Mouse (Mus musculus): ENCODE measurements around the gene Ece1. TPM values are rescaled to one million over a fixed set of nuclear protein-coding genes. Genes with fewer than 3 reads are reported as not detected.

The Ece1 gene
- total and polyA plus RNA-seq, 2 experiments from 2014 or later = 23.0 to 40.0 TPM

DNA sequence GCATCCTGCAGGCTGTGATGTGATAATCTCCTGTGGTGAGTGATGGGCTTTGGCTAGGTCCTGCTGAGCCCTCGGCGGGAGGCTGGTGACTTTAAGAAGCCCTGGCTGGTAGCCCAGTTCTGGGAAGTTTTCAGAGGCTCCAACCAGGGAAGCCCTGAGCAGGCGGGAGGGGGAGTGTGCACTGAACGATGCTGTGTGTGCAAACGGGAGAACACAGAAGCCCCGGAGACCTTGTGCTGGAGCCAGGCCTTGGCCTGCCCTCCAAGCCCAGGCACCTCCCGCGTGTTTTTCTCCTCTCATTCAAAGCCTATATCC lies 35.2 kb downstream of the Ece1 start:
- Histone ChIP-seq H3K27me3 (ENCODE audit: insufficient read depth, low read length) (no peaks in the 10 kb centered on the region), H3K4me2 (ENCODE audit: low read depth, low read length) (0 out of 2 replicates have a peak overlapping the region, but pooled peaks have one; percentile 3), H3K9ac (replicated peaks; ENCODE audit: low read length) (peak overlapping the region; percentile 28; the same call in 1 of the 2 replicates), H3K4me3 (ENCODE audit: low read length) (no peak overlapping the region), H3K9me3 (ENCODE audit: low read length) (no peaks in the 10 kb centered on the region), H3K36me3 (ENCODE audit: insufficient read depth, low read length) (no peaks in the 10 kb centered on the region), H3K27ac (peak overlapping the region; percentile 75), H3K4me1 (ENCODE audit: insufficient read depth, low read length) (peaks cover 38% of the 10 kb centered on the region)
- DNase-seq (ENCODE audit: low spot score) (peak; percentile 92), ATAC-seq (peak; percentile 56)
- WGBS = 10% methylated on average over 8 of the region's 8 CpGs
- no peak for TF ChIP-seq CTCF (IDR thresholded peaks at IDR 0.05; ENCODE audit: low read depth)

DNA sequence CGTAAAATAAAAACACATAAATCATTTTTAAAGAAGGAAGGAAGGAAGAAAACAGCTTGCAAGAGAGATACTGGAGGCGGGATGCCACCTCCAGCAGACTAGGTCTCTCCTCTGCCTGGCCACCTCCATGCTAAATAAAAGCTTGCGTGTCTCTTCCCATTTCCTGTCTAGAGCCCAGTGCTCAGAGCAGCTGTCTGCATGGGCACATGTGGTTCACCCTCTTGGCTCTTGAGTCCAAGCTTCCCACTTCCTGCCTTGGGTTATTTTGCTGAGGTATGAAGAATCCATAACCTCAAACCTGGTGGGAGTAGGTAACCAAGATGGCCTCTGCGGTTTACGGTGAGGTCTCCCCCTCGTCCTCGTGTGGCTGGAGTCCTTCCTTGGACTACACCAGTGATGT lies 36.5 kb downstream of the Ece1 start:
- no peaks in the 10 kb centered on the region for H3K9me3 ChIP-seq (ENCODE audit: low read length)
- H3K36me3 ChIP-seq (ENCODE audit: insufficient read depth, low read length) = no peaks in the 10 kb centered on the region
- no peak for TF ChIP-seq CTCF (IDR thresholded peaks at IDR 0.05; ENCODE audit: low read depth)
- no peak overlapping the region for H3K4me2 ChIP-seq (ENCODE audit: low read depth, low read length)
- no peaks in the 10 kb centered on the region for H3K27me3 ChIP-seq (ENCODE audit: insufficient read depth, low read length)
- ATAC-seq = no peak
- DNase-seq (ENCODE audit: low spot score) = no peak
- H3K4me3 ChIP-seq (ENCODE audit: low read length) = no peak overlapping the region
- H3K27ac ChIP-seq = no peak overlapping the region
- no peak overlapping the region for H3K9ac ChIP-seq (replicated peaks; ENCODE audit: low read length)
- H3K4me1 ChIP-seq (ENCODE audit: insufficient read depth, low read length) = peaks cover 31% of the 10 kb centered on the region
- 89% methylated on average over 7 of the region's 7 CpGs for WGBS

DNA sequence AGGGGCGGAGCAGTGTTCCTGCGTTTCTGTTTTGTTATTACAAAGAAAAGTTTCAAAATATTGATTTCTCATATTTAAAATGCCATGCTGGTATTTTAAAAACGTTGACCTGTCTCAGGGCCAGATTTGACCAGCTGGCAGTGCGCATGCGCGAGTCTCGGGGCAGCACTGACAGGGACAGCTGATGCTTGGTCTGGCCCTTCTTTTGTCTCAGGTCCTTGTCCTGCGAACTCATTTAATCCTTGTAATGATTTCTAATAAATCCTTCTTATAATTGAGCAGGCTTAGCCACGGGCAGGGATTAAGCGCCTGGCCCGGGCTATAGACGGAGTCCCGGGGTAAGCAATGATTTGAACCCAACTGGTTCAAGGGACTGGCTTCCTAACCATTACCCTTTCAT lies 40.2 kb downstream of the Ece1 start:
- no peaks in the 10 kb centered on the region for H3K36me3 ChIP-seq (ENCODE audit: insufficient read depth, low read length)
- DNase-seq (ENCODE audit: low spot score) (no peak), ATAC-seq (no peak)
- no peak overlapping the region for H3K4me3 ChIP-seq (ENCODE audit: low read length)
- no peak overlapping the region for H3K9ac ChIP-seq (replicated peaks; ENCODE audit: low read length)
- H3K27me3 ChIP-seq (ENCODE audit: insufficient read depth, low read length) = no peaks in the 10 kb centered on the region
- peaks cover 13% of the 10 kb centered on the region for H3K4me1 ChIP-seq (ENCODE audit: insufficient read depth, low read length)
- H3K27ac ChIP-seq = no peak overlapping the region
- WGBS = 50% methylated on average over 13 of the region's 13 CpGs
- H3K9me3 ChIP-seq (ENCODE audit: low read length) = no peaks in the 10 kb centered on the region
- H3K4me2 ChIP-seq (ENCODE audit: low read depth, low read length) = no peak overlapping the region
- TF ChIP-seq CTCF (IDR thresholded peaks at IDR 0.05; ENCODE audit: low read depth) = no peak

DNA sequence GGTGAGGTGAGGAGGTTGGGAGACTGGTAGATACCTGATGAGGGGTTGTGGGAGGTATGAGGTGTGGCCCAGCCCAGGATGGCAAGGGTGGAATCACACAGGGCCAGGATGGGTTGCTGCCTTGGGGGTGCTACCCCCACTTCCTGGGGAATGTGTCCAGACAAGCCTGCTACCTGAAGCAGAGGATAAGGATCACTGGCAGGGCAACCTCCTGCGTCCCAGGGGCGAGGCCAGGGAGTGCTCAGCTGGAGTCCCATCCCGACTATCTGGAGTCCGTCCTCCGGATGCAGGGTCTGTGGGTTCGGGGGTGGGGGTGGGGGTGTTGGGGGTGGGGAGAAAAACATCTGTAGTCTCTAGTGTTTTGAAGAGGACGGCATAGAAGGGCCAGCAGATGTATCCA lies 40.8 kb downstream of the Ece1 start:
- Histone ChIP-seq H3K36me3 (ENCODE audit: insufficient read depth, low read length) (no peaks in the 10 kb centered on the region), H3K27ac (no peak overlapping the region), H3K4me1 (ENCODE audit: insufficient read depth, low read length) (peaks cover 7% of the 10 kb centered on the region; the same call in 1 of the 2 replicates), H3K4me3 (ENCODE audit: low read length) (no peak overlapping the region), H3K9me3 (ENCODE audit: low read length) (no peaks in the 10 kb centered on the region), H3K9ac (replicated peaks; ENCODE audit: low read length) (no peak overlapping the region), H3K27me3 (ENCODE audit: insufficient read depth, low read length) (no peaks in the 10 kb centered on the region), H3K4me2 (ENCODE audit: low read depth, low read length) (no peak overlapping the region)
- DNase-seq (ENCODE audit: low spot score) = no peak
- WGBS = 47% methylated on average over 7 of the region's 7 CpGs
- TF ChIP-seq CTCF (IDR thresholded peaks at IDR 0.05; ENCODE audit: low read depth) = no peak
- no peak for ATAC-seq

DNA sequence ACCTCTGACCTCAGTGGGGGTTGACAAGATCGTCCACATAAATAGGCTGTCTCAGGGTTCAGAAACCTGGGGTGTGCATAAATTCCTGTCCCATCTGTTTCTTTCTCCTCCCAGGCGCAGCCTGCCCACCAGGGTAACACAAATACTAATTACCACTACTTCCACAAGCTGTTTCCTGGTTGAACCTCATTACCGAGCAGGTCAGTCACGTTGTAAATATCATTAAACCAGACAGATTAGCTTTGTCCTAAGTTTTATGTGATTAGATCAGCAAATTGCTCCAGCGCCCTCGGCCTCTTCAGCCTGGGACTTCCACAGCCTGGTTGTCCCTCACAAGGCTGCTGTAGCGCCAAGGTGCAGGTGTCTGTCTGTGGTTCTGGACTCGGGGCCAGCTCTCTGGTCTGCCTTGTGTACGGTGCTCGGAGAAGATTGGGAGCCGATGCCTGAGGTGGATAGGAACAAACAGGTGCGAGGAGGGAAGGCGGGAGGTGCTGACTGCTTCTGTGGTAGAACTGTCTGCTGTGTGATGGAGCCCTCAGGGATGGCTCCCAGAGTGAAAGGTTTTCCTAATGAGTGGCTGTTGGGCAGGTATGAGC lies 43.0 kb downstream of the Ece1 start:
- H3K4me3 ChIP-seq (ENCODE audit: low read length) = no peak overlapping the region
- no peak for TF ChIP-seq CTCF (IDR thresholded peaks at IDR 0.05; ENCODE audit: low read depth)
- no peak for ATAC-seq
- 58% methylated on average over 13 of the region's 13 CpGs for WGBS
- H3K27ac ChIP-seq = no peak overlapping the region; the same call in 1 of the 2 replicates
- no peaks in the 10 kb centered on the region for H3K27me3 ChIP-seq (ENCODE audit: insufficient read depth, low read length)
- no peaks in the 10 kb centered on the region for H3K4me1 ChIP-seq (ENCODE audit: insufficient read depth, low read length)
- H3K36me3 ChIP-seq (ENCODE audit: insufficient read depth, low read length) = no peaks in the 10 kb centered on the region
- no peak overlapping the region for H3K9ac ChIP-seq (replicated peaks; ENCODE audit: low read length)
- H3K9me3 ChIP-seq (ENCODE audit: low read length) = no peaks in the 10 kb centered on the region
- no peak overlapping the region for H3K4me2 ChIP-seq (ENCODE audit: low read depth, low read length)
- no peak for DNase-seq (ENCODE audit: low spot score)

DNA sequence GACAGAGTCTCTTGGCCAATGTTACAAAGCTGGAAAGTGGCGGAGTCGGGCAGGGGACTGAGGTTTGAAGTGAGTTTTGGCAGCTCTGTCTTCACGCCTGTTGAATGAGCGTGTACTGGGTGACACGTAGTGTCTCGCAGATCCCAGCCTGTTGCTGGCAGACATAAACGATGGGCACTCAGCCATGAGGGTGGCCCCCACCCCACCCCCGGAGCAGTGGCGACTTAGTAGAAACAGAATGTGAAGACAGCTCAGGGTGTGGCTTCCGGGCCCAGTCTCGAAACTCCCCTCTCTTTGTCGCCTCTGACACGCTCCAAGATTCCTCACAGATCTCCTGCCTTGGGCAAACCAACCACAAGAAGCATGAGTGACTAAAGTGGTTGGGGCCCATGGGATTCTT lies 45.9 kb downstream of the Ece1 start:
- Histone ChIP-seq H3K4me1 (ENCODE audit: insufficient read depth, low read length) (peaks cover 3% of the 10 kb centered on the region; the same call in 1 of the 2 replicates), H3K9me3 (ENCODE audit: low read length) (no peaks in the 10 kb centered on the region), H3K4me3 (ENCODE audit: low read length) (no peak overlapping the region), H3K9ac (replicated peaks; ENCODE audit: low read length) (no peak overlapping the region), H3K36me3 (ENCODE audit: insufficient read depth, low read length) (no peaks in the 10 kb centered on the region), H3K27me3 (ENCODE audit: insufficient read depth, low read length) (no peaks in the 10 kb centered on the region), H3K4me2 (ENCODE audit: low read depth, low read length) (no peak overlapping the region), H3K27ac (no peak overlapping the region)
- WGBS = 45% methylated on average over 13 of the region's 13 CpGs
- DNase-seq (ENCODE audit: low spot score) (peak; percentile 48), ATAC-seq (peak; percentile 43; the same call in 1 of the 2 replicates)
- TF ChIP-seq CTCF (IDR thresholded peaks at IDR 0.05; ENCODE audit: low read depth) = no peak

DNA sequence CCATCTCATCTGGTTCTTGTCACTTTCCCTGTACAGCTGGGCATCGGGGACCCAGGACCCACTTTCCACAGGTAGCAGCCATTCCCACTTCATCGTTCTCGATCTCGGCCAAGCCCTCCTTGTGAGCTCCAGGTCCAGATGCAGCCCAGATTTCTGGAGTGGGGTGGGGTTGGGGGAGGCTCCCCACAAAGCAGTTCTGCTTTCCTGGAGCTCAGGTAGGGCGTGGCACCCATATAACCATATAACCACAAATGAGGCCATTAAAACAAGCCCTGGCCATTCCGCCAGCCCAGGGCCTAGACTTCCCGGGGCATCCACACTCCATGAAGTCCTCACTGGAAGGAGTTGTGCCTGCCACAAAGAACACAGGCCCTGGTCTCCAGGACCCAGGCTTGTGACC lies 46.5 kb downstream of the Ece1 start:
- H3K4me3 ChIP-seq (ENCODE audit: low read length) = no peak overlapping the region
- no peaks in the 10 kb centered on the region for H3K36me3 ChIP-seq (ENCODE audit: insufficient read depth, low read length)
- 91% methylated on average over 7 of the region's 7 CpGs for WGBS
- no peak overlapping the region for H3K27ac ChIP-seq
- no peak for TF ChIP-seq CTCF (IDR thresholded peaks at IDR 0.05; ENCODE audit: low read depth)
- ATAC-seq = no peak
- H3K9me3 ChIP-seq (ENCODE audit: low read length) = no peaks in the 10 kb centered on the region
- no peak for DNase-seq (ENCODE audit: low spot score)
- H3K4me1 ChIP-seq (ENCODE audit: insufficient read depth, low read length) = peaks cover 4% of the 10 kb centered on the region; the same call in 1 of the 2 replicates
- H3K4me2 ChIP-seq (ENCODE audit: low read depth, low read length) = no peak overlapping the region
- no peaks in the 10 kb centered on the region for H3K27me3 ChIP-seq (ENCODE audit: insufficient read depth, low read length)
- no peak overlapping the region for H3K9ac ChIP-seq (replicated peaks; ENCODE audit: low read length)
